Mouse (Mus musculus) A20 (cell line): ENCODE results near the gene Ppp1r3d.

ENCODE experiments used
- DNase-seq: peaks from one replicate; pipeline ENCODE4 v3.0.0-alpha.2; 2011; ENCODE audit warnings: low read depth, low spot score

Ppp1r3d gene

DNA sequence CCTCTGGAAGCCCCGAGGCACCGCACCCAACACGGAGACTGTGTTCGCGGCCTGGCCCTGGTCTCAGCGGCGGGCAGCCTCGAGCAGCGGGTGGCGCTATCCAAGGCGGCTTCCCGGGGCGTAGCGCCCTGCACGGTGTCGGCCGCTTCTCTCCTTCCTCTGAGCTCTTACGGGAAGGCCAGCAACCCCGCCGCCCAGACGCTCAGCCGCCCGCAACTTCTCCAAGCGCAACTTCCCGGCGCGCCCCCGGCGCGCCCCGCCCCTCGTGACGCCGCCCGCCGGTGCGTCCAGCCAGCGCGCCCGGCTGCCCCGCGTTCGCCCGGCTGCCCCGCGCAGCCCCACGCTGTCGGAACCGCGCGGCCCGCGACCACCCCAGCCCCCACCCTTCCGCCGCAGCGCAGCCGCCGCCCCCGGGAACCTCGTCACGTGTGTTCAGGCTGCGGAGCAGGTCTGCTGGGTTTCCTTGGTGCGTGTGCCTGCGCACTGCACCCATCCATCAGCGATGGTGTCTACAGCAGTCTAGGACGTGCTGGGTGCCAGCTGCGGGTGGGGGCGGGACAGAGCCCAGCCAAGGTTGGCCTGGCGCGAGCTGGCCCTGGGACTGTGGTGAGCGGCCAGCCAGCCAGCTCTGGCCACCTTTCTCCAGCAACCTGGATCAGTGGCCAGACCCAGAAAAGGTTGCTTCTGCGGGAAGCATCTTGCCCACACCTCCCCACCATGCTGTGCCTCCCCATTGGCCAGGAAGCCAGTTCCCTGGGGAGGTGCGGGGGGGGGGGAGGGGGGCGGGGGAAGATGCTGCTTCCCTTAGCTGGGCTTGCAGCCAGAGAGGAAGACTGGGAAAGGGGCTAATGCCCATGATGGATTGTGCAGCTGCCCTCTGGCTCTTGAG lies at the start of gene Ppp1r3d, which contains the start of gene Fam217b:
Gene Ppp1r3d, minus strand, starts transcription at position 212 of the 889 bp plus-strand sequence.
Gene Fam217b, plus strand, starts transcription at position 264 of the 889 bp plus-strand sequence.
- no peak for DNase-seq

DNA sequence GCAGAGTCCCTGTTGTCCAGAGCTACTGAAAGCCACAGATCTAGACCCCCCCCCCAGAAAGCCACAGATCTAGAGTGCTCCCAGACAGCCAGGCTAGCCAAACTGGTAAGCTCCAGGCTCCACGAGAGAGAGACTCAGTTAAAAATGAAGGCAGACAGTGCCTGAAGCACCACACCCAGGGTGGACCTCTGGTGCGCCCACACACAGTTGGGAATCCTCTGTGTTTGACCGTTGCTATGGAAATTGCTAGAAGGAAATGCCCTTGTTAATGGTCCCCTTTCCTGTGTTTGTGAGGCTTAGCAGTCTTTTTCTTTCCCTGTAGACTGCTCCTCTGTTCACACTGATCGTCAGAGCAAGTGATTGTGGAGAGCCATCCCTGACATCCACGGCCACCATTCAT lies 46.1 kb upstream of the Ppp1r3d start:
- DNase-seq = no peak

DNA sequence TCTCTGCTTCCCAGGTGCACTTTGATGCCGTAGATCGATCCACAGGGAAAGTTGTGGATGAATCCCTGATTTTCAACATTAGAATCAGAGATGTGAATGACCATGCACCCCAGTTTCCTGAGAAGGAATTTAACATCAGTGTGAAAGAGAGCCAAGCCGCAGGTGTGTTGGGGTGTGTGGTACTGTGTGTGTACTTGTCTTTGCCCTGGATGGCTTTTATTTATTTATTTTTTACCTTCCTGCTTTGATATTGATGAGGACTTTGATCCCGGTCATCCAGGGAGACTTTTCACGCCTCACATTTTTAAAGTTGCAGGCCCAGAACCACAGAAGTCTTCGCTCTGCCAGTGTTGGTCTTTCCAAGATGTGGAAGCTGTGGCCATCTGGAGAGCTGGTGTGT lies 43.1 kb upstream of the Ppp1r3d start:
- no peak for DNase-seq

DNA sequence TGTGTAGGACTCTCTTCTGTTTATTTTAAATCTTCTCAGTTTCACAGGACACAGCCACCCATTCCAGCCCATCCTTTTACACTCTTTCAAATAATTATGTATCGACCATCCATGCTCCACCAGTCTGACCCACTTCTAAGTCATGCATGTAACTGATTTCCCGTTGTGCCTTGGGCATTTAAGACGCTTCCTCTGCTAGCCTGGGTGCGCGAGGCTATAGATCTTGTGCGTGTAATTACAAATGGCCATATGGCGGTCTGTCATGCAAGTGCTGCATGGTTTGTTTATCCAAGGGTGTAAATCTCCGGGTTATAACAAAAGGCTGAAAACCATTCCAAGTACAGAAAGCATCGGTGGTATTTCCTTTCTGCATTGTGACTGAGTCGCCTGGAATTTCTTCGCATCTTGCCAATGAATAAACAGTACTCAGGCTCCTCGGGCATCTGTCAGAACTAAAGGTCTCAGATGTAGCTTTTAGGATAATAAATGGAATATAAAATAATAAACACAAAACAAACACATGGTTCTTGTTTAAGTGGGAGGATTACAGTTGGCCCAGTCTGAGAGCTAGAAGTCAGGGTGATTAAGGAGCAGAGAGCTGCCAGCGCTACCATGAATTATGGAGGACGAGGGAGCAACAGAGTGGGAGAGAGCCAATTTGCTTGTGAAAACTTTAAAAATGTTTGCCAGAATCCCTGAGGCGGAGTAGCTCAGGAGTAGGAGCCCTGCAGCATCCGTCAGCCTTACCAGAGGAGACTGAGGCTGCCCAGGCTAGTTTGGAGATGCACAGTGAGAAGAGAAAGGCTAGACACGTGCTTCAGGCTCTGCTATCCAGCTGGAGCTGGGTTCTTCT lies 40.6 kb upstream of the Ppp1r3d start:
- no peak for DNase-seq

DNA sequence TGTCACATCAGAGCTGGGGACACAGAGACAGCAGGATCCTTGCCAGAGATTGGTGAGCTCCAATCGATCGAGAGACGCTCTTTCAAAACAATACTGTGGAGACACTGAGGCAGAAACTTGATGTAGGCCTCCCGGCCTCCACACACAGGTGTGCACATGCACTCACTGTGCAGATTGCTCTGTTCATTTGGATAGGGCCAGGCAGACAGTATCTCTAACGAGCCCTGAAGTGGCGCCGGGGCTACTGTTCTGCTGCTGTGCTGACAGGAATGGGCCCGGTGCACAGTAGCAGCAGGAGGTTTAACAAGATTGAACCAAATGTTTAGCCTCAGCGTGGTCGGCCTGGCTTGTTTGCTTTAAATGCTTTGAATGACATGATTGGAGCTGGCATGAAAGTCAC lies 36.7 kb upstream of the Ppp1r3d start:
- DNase-seq = no peak

DNA sequence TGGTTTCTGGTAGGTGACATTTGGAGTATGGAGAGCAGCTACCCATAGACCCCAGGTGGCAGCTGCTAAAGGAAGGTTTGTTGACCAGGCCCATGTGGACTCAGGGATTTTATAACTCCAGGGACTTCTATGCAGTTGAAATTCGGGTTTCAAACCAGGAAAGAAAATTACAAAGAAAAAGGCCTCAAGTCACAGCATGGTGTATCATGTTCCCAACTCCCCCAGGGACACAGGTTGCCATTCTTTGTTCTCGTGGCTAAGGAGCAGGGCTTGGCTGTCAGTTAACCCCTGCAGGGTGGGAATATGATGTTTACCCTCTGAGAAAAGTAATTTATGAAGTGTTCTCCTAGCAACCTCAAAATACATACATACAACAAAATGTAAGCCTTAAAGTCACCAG lies 36.0 kb upstream of the Ppp1r3d start:
- no peak for DNase-seq

DNA sequence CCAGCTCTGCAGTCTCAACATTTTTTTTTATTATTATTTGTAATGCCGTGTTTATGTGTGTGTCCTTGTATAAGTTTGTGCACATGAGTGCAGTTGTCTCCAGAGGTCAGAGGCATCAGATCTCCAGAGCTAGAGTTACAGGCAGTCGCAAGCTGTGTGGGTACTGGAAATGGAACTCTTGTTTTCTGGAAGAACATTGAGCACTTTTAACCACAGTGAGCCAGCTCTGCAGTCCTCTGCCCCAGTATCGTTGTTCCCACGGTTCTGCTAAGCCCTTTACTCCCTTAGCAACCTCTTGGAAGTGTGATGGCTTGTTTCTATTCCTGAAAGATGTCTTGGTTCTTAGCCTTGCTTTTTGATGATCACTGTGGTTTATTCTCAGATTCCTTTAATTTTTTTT lies 35.1 kb upstream of the Ppp1r3d start:
- no peak for DNase-seq

DNA sequence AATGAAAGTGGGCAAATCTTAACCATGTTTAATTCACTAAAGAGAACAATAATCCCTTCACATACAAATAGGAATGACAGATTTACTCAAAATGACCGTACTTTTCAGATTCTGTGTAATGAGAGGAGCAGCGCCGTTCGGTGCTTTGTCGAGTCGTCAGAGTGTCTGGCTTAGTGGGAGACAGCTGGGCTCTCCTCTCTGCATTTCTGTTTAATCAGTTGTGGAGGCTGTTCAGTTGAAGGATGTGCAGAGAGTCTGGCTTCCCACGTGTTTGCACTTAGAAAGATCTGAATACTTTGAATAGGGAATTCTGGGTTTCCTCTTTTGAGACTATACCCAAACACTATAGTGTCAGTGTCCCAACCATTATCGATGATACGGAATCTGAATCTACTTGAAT lies 23.0 kb upstream of the Ppp1r3d start:
- DNase-seq = no peak

DNA sequence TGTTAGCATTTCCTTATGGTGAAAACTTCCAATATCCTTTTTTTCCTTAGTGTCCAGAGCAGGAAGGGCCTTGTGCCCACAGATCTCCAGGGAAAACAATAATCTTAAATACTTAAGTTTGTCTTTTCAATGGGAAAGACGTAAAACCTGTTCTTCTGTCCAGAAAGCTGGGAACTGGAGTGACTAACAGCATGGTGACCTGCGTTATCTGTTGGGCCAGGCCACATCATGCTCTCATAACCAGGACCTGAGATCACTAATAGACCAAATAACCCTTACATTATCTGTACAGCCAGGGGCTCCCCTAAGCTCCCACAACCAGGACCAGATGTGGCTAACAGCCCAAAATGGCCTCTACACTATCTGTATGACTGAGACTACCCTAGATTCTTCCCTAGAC lies 19.6 kb upstream of the Ppp1r3d start:
- DNase-seq = no peak

DNA sequence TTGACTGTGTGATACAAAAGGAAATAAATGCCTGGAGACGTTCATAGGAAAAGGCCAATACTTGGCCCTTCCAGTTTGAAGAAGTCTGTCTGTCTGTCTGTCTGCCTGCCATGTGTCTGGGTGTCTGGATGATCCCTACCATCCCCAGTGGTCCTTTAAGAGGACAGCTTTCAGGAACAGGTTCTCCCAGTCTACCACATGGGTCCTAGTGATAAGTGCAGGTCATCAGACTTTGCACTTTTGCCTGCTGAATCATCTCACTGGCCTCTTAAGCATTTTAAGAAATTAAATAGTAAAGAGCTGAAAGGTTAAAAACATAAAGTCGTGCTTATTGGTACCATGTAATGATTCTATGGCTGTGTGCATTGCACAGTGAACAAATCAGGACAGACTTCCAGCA lies 19.2 kb upstream of the Ppp1r3d start:
- DNase-seq = no peak

DNA sequence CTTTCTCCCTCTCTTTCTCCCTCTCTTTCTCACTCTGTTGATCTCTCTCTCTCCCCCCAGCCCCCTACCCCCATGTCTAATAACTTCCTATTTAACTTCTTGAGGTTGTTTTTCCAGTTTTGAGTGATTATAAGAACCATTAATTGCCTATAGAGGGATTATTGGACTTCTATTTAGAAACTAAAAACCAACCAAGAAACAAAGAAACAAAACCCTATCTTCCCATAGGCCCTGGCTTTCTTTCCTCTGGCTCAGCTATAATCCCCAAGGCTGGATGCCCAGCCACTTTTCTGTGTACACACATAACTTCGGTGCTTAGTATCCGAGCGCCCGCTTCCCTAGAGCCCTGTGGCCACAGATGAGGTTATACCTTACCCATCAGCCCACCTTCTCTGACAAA lies 16.0 kb upstream of the Ppp1r3d start, which contains the start of gene Cdh26:
Gene Cdh26, plus strand, starts transcription at position 301 of the 400 bp plus-strand sequence.
- DNase-seq = no peak

DNA sequence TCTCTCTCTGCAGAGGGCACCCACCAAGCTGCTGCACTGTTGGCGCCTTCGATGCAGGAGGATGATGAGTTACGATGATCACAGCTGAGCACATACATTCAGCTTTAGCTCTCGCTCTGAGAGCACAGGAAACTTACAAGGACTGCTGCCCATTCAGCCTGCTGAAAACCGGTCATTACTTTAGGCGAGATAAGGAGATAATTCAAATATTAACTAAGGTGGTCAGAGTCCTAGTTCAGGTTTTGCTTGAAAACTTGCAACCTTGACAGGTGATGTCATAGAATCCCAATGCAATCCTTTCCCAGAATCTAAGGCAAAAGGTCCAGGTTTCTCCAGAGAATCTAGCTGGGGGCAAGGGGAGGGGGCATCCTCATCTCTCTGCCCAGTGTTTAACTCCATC lies 15.2 kb upstream of the Ppp1r3d start:
- DNase-seq = no peak

DNA sequence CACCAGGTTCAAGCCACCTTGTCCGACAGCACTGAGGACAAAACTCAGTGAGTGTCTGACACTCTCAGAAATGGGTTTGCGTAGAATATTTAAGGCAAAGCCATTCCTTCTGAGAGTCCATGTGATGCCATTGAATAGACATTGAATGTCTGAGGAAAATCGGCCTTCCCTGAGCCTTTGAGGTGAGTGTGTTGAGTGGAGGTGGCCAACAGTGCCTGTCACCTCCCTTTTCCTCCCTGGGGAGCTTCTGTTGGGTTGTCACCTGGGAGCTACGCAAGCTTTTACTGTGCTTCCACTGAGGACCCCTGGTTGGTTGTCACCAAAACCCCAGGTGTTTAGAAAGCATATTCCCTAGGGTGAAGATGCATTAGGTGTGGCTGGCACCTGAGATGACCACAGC lies 14.4 kb upstream of the Ppp1r3d start:
- no peak for DNase-seq

DNA sequence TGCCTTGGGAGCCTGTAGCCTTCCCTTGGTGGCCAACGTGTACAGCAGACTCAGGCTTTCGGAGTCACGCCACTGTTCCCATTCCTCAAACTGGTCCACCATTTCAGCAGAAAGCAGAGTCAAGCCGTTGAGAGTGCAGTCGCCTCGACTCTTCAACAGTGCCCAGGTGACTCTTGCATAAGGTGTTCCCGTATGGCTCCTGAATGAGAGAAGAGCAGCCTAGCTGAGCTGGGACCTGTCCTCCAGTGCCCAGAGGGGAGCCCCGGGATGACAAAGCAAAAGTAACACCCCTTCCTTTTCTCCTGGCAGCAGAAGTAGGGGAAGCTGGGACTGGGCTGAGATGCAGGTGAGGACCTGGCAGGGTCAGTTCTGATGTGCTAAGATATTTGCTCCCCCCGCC lies 13.9 kb upstream of the Ppp1r3d start:
- DNase-seq = no peak

DNA sequence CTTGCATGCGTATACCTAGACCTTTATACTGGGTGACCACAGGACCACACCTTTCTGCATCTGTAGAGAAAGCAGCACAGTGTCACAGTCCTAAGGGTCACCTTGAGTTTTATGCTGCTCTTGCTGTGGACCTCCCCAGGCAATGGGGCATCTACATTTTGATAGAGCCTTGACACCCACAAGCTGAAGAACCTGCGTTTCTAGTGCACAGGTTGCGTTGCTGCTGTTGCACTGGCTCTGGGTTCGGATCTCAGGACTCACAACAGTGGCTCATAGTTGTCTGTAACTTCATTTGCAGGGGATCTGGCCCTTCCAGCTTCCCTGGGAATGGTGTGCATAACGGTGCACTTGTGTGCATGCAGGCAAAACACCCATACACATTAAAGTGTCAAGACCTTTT lies 12.9 kb upstream of the Ppp1r3d start:
- no peak for DNase-seq

DNA sequence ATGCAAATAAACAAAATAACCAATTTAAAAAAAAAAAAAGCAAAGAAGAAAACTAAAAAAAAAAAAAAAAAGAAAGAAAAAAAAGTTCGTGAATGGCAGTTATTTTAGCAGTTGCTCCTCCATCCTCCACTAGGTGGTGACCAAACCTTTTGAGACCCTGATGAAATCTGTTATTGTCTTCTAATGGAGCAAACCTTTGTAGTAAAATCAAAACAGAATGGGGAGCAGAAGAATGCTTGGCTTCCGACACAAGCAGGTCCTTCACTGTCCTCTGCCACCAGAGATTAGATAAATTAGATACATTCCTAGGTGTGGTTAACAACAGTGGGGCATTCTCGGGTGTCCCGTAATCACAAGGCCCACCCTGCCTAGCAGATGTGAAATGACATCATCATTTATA lies 12.0 kb upstream of the Ppp1r3d start:
- DNase-seq = no peak

DNA sequence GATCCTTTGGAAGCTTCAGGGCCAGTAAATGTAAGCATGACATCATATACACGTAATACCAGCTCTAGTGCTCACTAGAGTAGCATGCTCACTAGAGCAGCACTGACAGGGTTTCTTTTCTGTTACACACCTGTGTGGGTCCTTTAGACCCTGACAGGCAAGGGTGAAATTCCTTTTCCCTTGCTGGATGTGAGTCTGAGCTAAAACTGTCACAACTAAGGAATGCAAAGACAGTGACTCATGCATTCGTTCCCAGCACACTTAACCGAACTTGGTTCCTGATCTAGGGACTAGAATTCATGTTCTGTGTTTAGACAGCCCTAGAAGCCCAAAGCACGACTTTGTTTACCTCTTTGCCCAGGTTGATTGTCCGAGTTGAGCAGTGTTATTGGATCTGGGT lies 9.0 kb upstream of the Ppp1r3d start:
- no peak for DNase-seq

DNA sequence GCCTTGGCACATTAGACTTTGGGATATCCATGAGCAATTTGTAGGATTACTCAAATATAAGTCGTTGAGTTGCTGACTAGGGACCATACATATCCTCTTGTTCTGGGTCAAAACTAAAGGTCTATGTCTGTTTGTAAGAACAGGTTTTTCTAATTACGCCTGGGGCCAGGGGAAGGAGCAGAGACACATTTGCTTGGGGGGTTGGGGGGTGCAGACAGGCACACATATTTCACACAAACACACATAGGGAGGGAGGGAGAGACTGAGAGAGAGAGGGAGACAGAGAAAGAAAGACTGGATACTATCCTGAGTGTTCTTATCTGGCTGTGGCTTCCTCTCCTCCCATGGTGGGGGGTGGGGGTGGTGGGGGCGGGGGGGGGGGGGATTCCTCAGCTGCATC lies 7.9 kb upstream of the Ppp1r3d start:
- DNase-seq = no peak

DNA sequence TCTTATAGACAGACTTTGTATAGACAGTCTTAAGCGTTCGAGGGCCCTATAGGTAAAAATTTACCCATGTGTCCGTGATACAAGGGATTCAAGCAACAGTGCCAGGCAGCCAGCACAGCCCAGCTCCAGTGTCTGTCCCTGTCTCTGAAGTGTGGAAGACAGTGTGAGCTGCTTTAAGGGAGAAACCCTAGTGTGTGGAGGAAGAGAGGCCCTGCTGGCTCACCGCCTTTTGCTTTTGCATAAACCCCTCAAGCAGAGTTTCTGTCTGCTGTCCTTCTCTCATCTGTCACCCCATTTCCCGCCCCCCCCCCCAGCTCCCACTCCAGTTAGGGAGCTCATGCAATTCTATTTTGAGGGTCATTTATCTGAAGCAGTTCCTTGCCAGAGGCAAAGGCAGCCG lies 7.3 kb upstream of the Ppp1r3d start:
- no peak for DNase-seq

DNA sequence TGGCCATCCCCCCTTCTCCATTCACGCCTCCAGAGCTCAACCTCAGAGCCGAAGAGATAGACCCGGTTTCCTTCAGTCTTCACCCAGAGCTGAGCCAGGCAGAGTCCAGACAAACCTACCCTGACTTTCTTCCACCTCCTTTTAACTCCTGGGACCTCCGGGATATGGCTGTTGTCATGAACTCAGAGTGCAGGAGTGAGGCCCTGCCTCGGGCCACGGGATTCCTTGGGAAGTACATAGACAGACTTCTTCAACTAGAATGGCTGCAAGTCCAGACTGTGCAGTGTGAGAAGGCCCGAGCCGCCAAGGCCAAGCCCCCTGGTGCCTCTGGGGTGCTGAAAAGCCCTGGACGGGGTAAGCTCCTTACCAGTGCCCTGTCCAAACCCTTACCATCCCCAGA lies 6.3 kb upstream of the Ppp1r3d start:
- DNase-seq = no peak

DNA sequence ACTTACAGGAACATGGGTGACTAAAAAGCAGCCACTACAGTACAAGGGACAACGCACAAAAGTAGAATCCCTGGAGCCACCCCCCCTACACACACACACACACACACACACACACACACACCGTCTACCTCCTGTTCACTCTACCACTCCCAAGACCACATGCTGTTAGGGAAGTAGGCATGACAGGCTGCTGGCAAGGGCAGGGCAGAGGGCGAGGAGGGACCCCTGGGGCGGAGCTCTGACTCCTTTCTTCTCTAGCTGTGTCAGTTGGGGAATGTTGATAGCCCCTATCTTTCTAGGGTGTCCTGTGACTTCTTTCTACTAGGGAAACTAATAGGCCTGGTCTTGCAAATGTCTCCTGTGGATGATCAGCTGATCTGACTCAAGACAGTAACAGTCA lies 2.7 kb upstream of the Ppp1r3d start:
- no peak for DNase-seq

DNA sequence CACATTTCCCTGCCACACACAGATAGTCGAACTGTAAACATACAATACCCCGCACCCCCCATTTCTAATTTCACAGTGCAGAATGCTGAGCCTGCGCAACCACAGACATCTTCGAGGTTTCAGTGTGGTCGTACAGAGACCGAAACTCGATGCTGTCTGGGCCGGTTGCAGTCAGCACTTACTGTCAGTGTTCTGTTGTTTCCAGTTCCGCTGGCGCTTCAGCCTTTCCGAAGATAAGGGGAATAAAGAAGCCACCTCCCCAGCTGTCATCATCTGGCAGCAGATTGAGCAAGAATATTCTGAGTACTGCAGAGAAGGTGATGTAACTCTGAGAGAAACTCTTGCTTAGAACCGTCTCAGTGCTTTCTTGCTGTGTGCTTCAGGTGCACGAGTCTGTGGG lies 2.2 kb upstream of the Ppp1r3d start:
- no peak for DNase-seq

DNA sequence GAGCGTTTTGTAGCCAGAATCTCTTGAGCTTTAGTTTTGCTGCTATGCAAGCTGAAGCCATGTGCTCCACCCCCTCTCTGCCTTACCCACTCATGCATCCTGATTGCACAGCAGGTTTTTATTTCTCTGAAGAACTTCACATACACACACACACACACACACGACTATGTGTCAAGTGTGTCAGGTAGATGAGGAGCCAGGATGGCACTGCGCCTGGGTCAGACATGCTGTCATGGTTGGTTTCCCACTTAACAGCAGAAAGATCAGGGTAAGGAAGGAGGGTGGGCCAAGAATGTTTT lies 827 bp upstream of the Ppp1r3d start:
- DNase-seq = no peak
